Mouse (Mus musculus) midbrain, embryonic 16.5 days (tissue): ENCODE measurements around the gene 1700018B08Rik. TPM values are rescaled to one million over a fixed set of nuclear protein-coding genes. Genes with fewer than 3 reads are reported as not detected.
A peak's percentile ranks its signal among the peaks of the same experiment; 100 is the strongest.

Experiments used
- ATAC-seq: fragments of 200-750 bp; cut with Nextera tagmentation; 2 replicates; pipeline ENCODE4 v1.8.0; 2017; ENCODE audit warnings: moderate TSS enrichment
- H3K27ac ChIP-seq: fragments of 300-500 bp; sonication (generic); 2 replicates; pipeline ENCODE4 v1.5.1; 2014; ENCODE audit warnings: mild to moderate bottlenecking, low read length, mixed read lengths
- H3K27me3 ChIP-seq: fragments of 300-500 bp; sonication (generic); 2 replicates; pipeline ENCODE4 v1.6.1; 2014; ENCODE audit warnings: low read depth, low read length, mixed read lengths; ENCODE audit not compliant: control insufficient read depth, insufficient read depth
- H3K36me3 ChIP-seq: fragments of 300-500 bp; sonication (generic); 2 replicates; pipeline ENCODE4 v1.6.1; 2014; ENCODE audit warnings: mild to moderate bottlenecking, low read length, moderate library complexity, mixed read lengths; ENCODE audit not compliant: control insufficient read depth, insufficient read depth
- H3K4me1 ChIP-seq: fragments of 300-500 bp; sonication (generic); 2 replicates; pipeline ENCODE4 v1.6.1; 2014; ENCODE audit warnings: mild to moderate bottlenecking, low read length, mixed read lengths; ENCODE audit not compliant: control insufficient read depth, insufficient read depth
- H3K4me2 ChIP-seq: fragments of 300-500 bp; sonication (generic); 2 replicates; pipeline ENCODE4 v1.6.1; 2014; ENCODE audit warnings: mild to moderate bottlenecking, low read length, mixed read lengths
- H3K4me3 ChIP-seq: fragments of 300-500 bp; sonication (generic); 2 replicates; pipeline ENCODE4 v1.5.1; 2014; ENCODE audit warnings: low read depth, mild to moderate bottlenecking, low read length, moderate library complexity, mixed read lengths
- H3K9ac ChIP-seq: fragments of 300-500 bp; sonication (generic); 2 replicates; pipeline ENCODE4 v1.6.1; 2014; ENCODE audit warnings: low read depth, low read length, mixed read lengths
- H3K9me3 ChIP-seq: fragments of 300-500 bp; sonication (generic); replicated peaks from 2 replicates; pipeline ENCODE4 v1.6.1; 2014; ENCODE audit warnings: mild to moderate bottlenecking, low read length, mixed read lengths; ENCODE audit not compliant: control insufficient read depth, poor library complexity, severe bottlenecking
- WGBS: fragments of 180-500 bp; shearing (Covaris S2); extraction: QIAGEN DNeasy Blood & Tissue Kit; methylation state at CpG from one replicate; pipeline ENCODE4 v1.1.7; 2014; 5-methylcytosine and 5-hydroxymethylcytosine counted together
- polyA plus RNA-seq: library from polyadenylated mRNA; unstranded; fragments of >200 nt; fragmentation: Nextera tagmentation; extraction: Ambion mirVana; gene quantifications from 2 replicates; pipeline ENCODE4 v1.2.1, GENCODE M21; 2015

The 1700018B08Rik gene
- polyA plus RNA-seq: not detected in 2 replicates

DNA sequence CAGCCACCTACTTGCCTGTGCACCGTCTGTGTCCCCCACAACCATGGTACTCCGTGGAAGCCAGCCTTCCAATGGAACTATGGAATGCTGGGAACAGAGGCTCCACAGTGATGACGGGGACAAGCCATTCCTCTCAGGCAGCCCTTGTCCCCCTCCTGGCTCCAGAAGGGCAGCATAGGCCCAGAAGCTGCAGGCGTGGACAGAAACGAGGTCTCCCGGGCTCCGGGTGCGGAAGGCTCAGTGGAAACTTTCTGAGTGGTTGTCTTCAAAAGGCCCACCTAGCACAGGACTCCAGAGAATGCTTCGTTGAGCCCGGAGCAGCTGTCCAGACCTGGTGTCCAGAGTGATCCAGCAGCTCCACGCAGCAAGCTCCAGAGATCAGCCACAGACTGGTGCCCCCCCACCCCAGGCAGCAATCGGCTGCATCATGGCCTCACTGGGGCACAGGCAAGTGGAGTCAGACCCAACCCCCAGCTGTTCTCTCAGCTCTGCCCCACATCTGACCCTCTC is at the start of gene 1700018B08Rik:
1700018B08Rik (minus strand) TSS at position 45 of the 510 bp plus-strand sequence.
- 82% methylated on average over 12 of the region's 12 CpGs for WGBS
- no peak within 1 kb of the TSS for H3K9ac ChIP-seq
- no peak within 1 kb of the TSS for H3K4me3 ChIP-seq
- H3K4me2 ChIP-seq: no peak within 1 kb of the TSS
- H3K36me3 ChIP-seq: no peaks in the 10 kb centered on the region
- ATAC-seq: no peak
- H3K27me3 ChIP-seq: no peaks in the 10 kb centered on the region
- H3K27ac ChIP-seq: no peak within 1 kb of the TSS
- H3K9me3 ChIP-seq: no peaks in the 10 kb centered on the region
- no peaks in the 10 kb centered on the region for H3K4me1 ChIP-seq

DNA sequence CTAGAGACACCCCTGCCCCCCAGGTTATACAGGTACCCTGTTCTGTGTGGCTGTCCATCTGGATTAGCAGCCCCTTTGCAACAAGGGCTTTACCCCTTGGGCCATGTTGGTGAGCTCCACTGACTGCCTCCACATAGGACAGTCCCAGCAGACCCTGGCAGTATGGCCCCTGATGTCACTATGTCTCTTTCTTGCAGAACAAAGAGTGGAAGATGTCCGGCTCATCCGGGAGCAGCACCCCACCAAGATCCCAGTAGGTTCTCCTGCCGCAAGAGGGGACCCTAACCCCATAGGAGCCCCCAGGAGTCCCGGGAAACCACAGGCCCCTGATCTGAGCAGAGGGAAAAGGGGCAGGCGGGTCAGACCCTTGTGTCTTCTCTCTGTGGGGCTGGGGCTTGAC is 49.2 kb upstream of the 1700018B08Rik start:
- Histone ChIP-seq H3K4me1 (peaks cover 22% of the 10 kb centered on the region), H3K9me3 (no peaks in the 10 kb centered on the region), H3K36me3 (peaks cover 9% of the 10 kb centered on the region), H3K4me2 (no peak overlapping the region), H3K4me3 (no peak overlapping the region), H3K27me3 (no peaks in the 10 kb centered on the region), H3K9ac (no peak overlapping the region), H3K27ac (no peak overlapping the region)
- ATAC-seq: no peak
- 88% methylated on average over 5 of the region's 5 CpGs for WGBS

DNA sequence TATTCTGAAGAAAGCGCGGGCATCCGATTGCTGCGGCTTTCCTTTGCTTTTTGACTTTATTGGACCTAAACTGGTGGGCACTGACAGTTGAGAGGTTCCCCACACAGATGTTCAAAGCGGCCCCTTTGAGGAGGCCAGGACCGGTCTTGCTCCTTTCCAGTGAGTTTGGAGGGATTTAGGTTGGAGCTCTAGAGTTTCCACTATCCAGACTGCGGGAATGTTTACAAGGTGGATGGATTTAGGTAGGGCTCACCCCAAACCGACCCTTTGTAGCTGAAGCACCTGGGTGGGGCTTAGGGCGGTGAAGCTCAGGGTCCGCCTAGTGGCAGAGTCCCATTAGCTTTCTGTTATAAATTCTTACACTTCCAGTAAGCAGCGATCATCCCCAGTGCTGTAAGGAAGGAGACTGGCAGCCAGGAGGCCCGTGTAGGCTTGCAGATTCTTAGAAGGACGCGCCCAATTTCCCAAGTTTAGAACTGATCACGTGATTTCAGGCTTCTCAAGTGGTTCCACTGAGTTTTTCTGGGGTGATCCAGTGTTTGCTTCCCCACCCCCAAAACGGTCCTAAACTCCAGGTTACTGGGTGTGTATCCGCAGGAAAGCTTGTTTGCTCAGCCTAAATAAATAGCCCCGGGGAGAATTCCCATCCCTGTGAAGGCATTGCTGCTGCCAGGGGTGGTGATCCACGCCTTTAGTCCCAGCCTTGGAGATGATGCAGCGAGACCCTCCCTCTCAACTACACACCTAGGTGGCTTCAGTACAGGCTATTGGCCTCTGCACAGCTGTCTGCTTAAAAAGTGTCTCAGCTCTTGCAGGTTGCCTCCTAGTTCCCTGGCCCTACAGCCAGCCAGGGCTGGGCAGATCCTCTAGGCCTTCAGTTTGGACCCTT is 47.3 kb upstream of the 1700018B08Rik start:
- WGBS: 16% methylated on average over 20 of the region's 20 CpGs
- H3K9me3 ChIP-seq: no peaks in the 10 kb centered on the region
- ATAC-seq: no peak
- H3K27ac ChIP-seq: peak overlapping the region; percentile 76
- H3K4me1 ChIP-seq: peaks cover 22% of the 10 kb centered on the region
- H3K9ac ChIP-seq: peak overlapping the region; percentile 87
- no peaks in the 10 kb centered on the region for H3K27me3 ChIP-seq
- H3K4me2 ChIP-seq: peak overlapping the region; percentile 95
- peak overlapping the region; percentile 75 for H3K4me3 ChIP-seq
- no peaks in the 10 kb centered on the region; the same call in 1 of the 2 replicates for H3K36me3 ChIP-seq

DNA sequence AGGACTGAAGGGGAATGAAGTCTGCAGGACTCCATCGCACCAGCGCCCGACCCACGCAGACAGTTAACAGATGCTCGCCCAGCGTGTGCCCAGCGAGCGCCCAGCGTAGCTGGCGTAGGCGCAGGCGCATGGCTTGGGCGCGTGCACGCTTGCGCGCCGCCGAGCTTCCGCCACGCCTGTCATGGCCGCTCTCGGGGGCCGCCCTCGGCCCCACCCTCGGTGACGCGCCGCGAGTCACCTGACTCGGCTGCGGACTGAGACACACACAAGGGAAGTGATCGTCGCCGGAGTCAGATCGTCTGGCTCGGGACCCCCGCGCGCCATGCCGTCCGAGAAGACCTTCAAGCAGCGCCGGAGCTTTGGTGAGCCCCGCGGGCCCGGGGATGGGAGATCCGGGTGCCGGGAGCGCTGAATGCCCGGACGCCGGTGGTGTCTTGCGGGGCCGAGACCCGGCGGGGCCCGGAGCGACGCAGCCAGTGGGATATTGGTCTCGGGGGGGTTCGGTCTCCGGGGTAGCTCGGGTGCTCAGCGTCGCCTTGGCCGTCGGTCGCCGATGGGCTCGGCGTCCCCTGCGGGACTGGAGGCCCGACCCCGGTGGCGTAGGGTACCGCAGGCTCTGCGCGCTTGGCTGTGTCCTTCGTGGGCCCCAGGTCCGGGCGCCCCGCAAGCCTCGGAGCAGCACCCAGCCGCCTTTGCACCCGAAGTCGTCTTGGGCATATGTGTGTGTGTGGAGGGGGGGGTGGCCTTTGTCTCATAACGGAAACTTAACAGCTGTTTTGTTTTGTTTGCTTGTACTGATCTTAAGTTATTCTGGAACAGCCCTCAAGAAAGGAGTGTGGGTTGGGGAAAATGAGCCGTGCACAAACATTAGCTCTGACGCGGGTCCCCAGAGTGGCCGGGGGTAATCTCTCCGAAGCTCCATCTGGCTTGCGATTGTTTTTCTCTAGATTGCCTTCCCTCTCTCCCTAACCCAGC is 46.4 kb upstream of the 1700018B08Rik start, which contains the start of gene Map1lc3b:
Map1lc3b (plus strand) TSS at position 159 of the 975 bp plus-strand sequence.
- peak within 1 kb of the TSS; percentile 75 for H3K4me3 ChIP-seq
- peak within 1 kb of the TSS; percentile 95 for H3K4me2 ChIP-seq
- peak within 1 kb of the TSS; percentile 87 for H3K9ac ChIP-seq
- under 1% methylated on average over 82 of the region's 94 CpGs for WGBS
- no peaks in the 10 kb centered on the region for H3K9me3 ChIP-seq
- H3K27ac ChIP-seq: peak within 1 kb of the TSS; percentile 76
- H3K27me3 ChIP-seq: no peaks in the 10 kb centered on the region
- H3K36me3 ChIP-seq: no peaks in the 10 kb centered on the region; the same call in 1 of the 2 replicates
- ATAC-seq: peak; percentile 83
- H3K4me1 ChIP-seq: peaks cover 25% of the 10 kb centered on the region

DNA sequence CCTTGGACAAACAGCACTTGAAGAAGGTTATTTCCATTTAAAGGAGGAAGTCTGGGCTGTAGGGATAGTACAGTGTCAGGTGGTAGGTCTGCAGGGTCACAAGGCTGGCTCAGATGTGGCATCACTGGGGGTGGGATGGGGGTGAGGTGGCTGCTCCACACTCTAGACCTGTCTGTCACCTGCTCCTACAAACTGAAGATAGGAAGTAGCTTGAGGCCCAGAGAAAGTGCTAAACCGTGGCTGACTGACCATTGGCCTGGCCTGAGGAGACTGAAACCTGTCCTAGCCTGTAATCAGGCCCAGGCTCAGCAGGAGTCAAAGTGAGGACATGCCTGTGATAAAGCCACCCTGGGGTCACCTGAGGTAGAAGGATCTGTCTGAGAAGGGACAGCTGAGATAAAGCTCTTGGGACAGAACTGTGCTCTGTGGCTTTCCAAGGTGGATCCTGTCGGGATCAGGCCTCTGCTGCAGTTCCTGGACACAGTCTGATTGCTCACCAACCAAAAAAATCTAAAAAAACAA is 45.1 kb upstream of the 1700018B08Rik start:
- Histone ChIP-seq H3K4me1 (peaks cover 28% of the 10 kb centered on the region), H3K27ac (no peak overlapping the region), H3K36me3 (no peaks in the 10 kb centered on the region; the same call in 1 of the 2 replicates), H3K27me3 (no peaks in the 10 kb centered on the region), H3K4me2 (no peak overlapping the region), H3K4me3 (no peak overlapping the region), H3K9me3 (no peaks in the 10 kb centered on the region), H3K9ac (no peak overlapping the region)
- ATAC-seq: no peak
- WGBS: 42% methylated on average over 2 of the region's 2 CpGs

DNA sequence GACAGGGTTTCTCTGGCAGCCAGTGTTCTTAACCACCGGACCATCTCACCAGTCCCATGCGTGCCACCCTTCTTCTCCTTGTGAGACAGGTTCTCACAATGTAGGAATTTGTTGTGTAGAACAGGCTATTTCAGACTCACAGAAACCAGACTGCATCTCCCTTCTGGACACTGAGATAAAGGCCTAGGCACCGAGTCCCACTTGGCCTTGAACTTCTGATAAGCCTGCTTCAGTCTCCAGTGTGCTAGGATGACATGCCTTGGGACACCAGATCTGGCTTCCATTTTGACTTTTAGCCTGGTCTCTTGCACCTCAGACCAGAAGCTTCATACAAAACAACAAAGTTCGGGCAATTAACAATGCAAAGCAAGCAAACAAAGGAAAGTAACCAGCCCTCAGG is 44.6 kb upstream of the 1700018B08Rik start:
- H3K9me3 ChIP-seq: no peaks in the 10 kb centered on the region
- no peak overlapping the region for H3K27ac ChIP-seq
- no peaks in the 10 kb centered on the region for H3K36me3 ChIP-seq
- H3K4me2 ChIP-seq: no peak overlapping the region
- ATAC-seq: no peak
- no peaks in the 10 kb centered on the region for H3K27me3 ChIP-seq
- H3K4me3 ChIP-seq: no peak overlapping the region
- H3K4me1 ChIP-seq: peaks cover 28% of the 10 kb centered on the region
- no peak overlapping the region for H3K9ac ChIP-seq
- 83% methylated on average over 4 of the region's 4 CpGs for WGBS

DNA sequence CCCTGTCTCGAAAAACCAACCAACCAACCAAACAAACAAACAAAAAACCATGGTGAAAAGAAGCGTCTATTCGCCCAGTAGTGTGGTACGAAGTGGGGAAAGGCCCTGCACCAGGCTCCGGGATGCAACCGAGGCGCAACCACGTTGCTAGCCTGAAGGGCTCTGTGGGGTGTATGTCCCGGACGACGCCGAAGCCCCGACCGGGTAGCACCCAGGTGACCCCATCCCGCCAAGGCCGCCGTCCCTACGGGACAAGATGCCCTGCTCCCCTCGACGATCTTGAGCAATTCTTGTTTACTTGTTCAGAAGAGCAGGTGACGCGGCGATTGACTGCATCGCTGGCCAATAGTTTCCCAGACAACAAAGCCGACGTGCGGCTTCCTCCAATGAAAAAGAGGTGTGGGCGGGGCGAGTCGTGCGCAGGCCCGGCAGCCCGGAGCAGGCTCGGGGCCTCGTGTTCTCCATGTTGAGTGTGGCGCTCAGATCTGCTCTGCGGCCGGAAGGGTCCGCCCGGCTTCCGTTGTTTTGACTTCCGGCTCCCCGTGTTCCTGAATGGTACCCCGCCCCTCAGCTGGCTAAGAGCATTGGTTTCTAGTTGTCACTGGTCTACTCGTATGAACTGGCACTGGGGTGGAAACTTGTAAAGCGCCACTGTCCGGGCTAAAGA is 41.2 kb upstream of the 1700018B08Rik start:
- no peaks in the 10 kb centered on the region for H3K27me3 ChIP-seq
- peak overlapping the region; percentile 78 for H3K9ac ChIP-seq
- H3K4me1 ChIP-seq: peaks cover 9% of the 10 kb centered on the region; the same call in 1 of the 2 replicates
- peak; percentile 95 for ATAC-seq
- WGBS: under 1% methylated on average over 47 of the region's 47 CpGs
- H3K36me3 ChIP-seq: no peaks in the 10 kb centered on the region
- H3K4me2 ChIP-seq: peak overlapping the region; percentile 74
- H3K4me3 ChIP-seq: peak overlapping the region; percentile 66
- 0 out of 2 replicates have a peak overlapping the region, but pooled peaks have one; percentile 63 for H3K27ac ChIP-seq
- H3K9me3 ChIP-seq: no peaks in the 10 kb centered on the region

DNA sequence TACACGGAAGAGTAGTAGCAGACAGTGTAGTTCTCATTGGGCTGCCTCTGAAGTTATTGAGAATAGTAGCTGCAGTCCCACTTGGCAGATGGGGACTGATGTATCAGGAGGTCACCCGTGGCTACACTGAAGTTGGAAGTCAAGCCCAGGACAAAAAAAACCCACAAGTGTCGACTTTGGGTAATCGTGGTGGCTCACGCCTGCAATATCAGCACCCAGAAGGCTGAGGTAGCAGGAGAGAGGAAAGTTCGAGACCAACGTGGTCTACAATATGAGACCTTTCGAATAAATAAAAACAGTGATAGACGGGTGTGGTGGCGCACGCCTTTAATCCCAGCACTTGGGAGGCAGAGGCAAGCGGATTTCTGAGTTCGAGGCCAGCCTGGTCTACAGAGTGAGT is 40.6 kb upstream of the 1700018B08Rik start:
- H3K36me3 ChIP-seq: no peaks in the 10 kb centered on the region
- H3K9me3 ChIP-seq: no peaks in the 10 kb centered on the region
- 53% methylated on average over 13 of the region's 13 CpGs for WGBS
- peak overlapping the region; percentile 66 for H3K4me3 ChIP-seq
- no peak for ATAC-seq
- peak overlapping the region; percentile 78; the same call in 1 of the 2 replicates for H3K9ac ChIP-seq
- H3K27ac ChIP-seq: no peak overlapping the region
- no peaks in the 10 kb centered on the region for H3K27me3 ChIP-seq
- H3K4me2 ChIP-seq: peak overlapping the region; percentile 74
- peaks cover 7% of the 10 kb centered on the region; the same call in 1 of the 2 replicates for H3K4me1 ChIP-seq
